Comparison of ENCODE assay signal across 8 mouse cellular contexts in the genomic region with DNA sequence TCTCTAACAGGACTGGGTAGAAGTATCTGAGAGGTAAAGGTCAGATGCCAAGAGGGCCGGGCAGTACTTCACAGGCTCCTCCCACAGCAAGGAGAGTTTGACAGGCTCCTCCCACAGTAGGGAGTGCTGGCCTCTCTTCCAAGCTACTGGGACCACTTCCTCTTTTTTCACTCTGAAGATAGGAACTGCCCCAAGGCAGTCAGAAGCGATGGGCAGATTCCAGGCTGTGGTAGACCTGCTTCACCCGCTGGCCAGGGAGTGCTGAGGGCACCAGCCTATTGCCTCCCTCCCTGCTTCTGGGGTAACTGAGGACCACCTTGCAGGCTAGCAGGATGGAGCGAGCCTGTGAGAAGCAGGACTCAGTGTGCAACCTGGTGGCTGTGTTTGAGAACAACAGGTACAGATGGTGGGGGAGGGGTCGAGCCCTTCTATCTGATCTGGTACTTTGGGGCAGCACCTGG. TPM values are rescaled to one million over a fixed set of nuclear protein-coding genes. Genes with fewer than 3 reads are reported as not detected.
A peak's percentile ranks its signal among the peaks of the same experiment; 100 is the strongest.
DNase-seq lines count a peak whose midpoint lies in the region; ATAC-seq and TF ChIP-seq lines count a peak whose summit lies in the region.

A gene (plus strand): TSS at position 154 of the 461 bp plus-strand sequence.

- no peaks in the 10 kb centered on the region for H3K9me3 ChIP-seq in intestine, postnatal 0 days (ENCODE audit: control insufficient read depth)

- WGBS in bone marrow, adult 2 months = 2% methylated on average over 5 of the region's 5 CpGs
- 17% methylated on average over 5 of the region's 5 CpGs for WGBS in intestine, postnatal 0 days

- no peak within 1 kb of the TSS for H3K9ac ChIP-seq in intestine, postnatal 0 days (ENCODE audit: low read depth, low read length)

- no peak within 1 kb of the TSS for H3K4me2 ChIP-seq in intestine, postnatal 0 days (replicated peaks; ENCODE audit: low read depth)

- peak within 1 kb of the TSS; percentile 35 for H3K27ac ChIP-seq in bone marrow, adult 2 months (ENCODE audit: control insufficient read depth, insufficient read depth, low read depth, low read length, poor library complexity)
- H3K27ac ChIP-seq in intestine, postnatal 0 days (ENCODE audit: low read depth, low read length) = no peak within 1 kb of the TSS

- no peaks in the 10 kb centered on the region for H3K36me3 ChIP-seq in intestine, postnatal 0 days (ENCODE audit: control insufficient read depth, insufficient read depth)

- no peak; the same call in 1 of the 2 replicates for TF ChIP-seq CTCF in bone marrow, adult 2 months (IDR thresholded peaks at IDR 0.05; ENCODE audit: control insufficient read depth, insufficient read depth, low read length)
- TF ChIP-seq CTCF in intestine, postnatal 0 days (IDR thresholded peaks at IDR 0.05; ENCODE audit: low read depth) = peak; percentile 35

- peak within 1 kb of the TSS; percentile 66 for H3K4me3 ChIP-seq in bone marrow, adult 2 months (replicated peaks; ENCODE audit: control insufficient read depth, low read depth, low read length)
- no peak within 1 kb of the TSS for H3K4me3 ChIP-seq in intestine, postnatal 0 days (ENCODE audit: low read depth, low read length)

- H3K27me3 ChIP-seq in intestine, postnatal 0 days (replicated peaks; ENCODE audit: control insufficient read depth, insufficient read depth, low read length) = no peaks in the 10 kb centered on the region

- TF ChIP-seq POLR2A in bone marrow, adult 2 months (IDR thresholded peaks at IDR 0.05; ENCODE audit: borderline replicate concordance, control insufficient read depth, low read depth, low read length) = peak; percentile 47; the same call in 1 of the 2 replicates

- peak; percentile 51 for DNase-seq in kidney, adult 9 months
- DNase-seq in kidney, postnatal 10 days = no peak
- peak; percentile 61 to 68 for DNase-seq in lung, postnatal 4 days
- no peak for DNase-seq in adrenal gland, postnatal 36 days
- DNase-seq in right cerebral cortex, adult 18-20 months = no peak
- DNase-seq in ovary, postnatal 10 days (ENCODE audit: low spot score) = no peak

- H3K4me1 ChIP-seq in bone marrow, adult 2 months (ENCODE audit: control insufficient read depth, insufficient read depth, low read length) = peaks cover 11% of the 10 kb centered on the region
- H3K4me1 ChIP-seq in intestine, postnatal 0 days (replicated peaks; ENCODE audit: control insufficient read depth, insufficient read depth, low read length) = peaks cover 2% of the 10 kb centered on the region; the same call in 1 of the 2 replicates

- no peak for ATAC-seq in intestine, postnatal 0 days

RNA-seq across cellular contexts. Expression of the gene that starts here (rescaled TPM):
- polyA plus RNA-seq in bone marrow, adult 2 months (2011; ENCODE audit: insufficient read depth, insufficient read length, low replicate concordance, missing spikeins) = 25.2 and 41.8 TPM in 2 replicates
- 4.9 and 6.0 TPM in 2 replicates for polyA plus RNA-seq in intestine, postnatal 0 days (2015; fragmentation: Nextera tagmentation; extraction: Ambion mirVana)
- 1 to 10 TPM; 2.6 to 3.6 TPM for total RNA-seq in adrenal gland, postnatal 36 days (2021)

Comparison
In these comparisons a context has a peak if more than half of its experiments do, and no peak if none do; other contexts are left out.
1. DNase-seq: peak in kidney, adult 9 months (single experiment) and lung, postnatal 4 days (2 of 2); none in kidney, postnatal 10 days (single experiment), adrenal gland, postnatal 36 days (0 of 2), right cerebral cortex, adult 18-20 months (single experiment) and ovary, postnatal 10 days (single experiment).